Mouse (Mus musculus) heart, embryonic 16.5 days (tissue): ENCODE measurements around the gene Sipa1l3. TPM values are rescaled to one million over a fixed set of nuclear protein-coding genes. Genes with fewer than 3 reads are reported as not detected.

Experiments used
- ATAC-seq: fragments of 200-750 bp; cut with Nextera tagmentation; replicated peaks from 2 replicates; pipeline ENCODE4 v1.8.0; 2017; ENCODE audit warnings: moderate number of reproducible peaks; ENCODE audit not compliant: insufficient read depth, low FRiP score; ENCODE audit errors: extremely low read depth
- H3K27ac ChIP-seq: fragments of 300-500 bp; sonication (generic); 2 replicates; pipeline ENCODE4 v1.5.1; 2014; ENCODE audit warnings: mild to moderate bottlenecking, low read length, control low read depth, moderate library complexity
- H3K27me3 ChIP-seq: fragments of 300-500 bp; sonication (generic); 2 replicates; pipeline ENCODE4 v1.6.1; 2014; ENCODE audit warnings: low read length, mixed read lengths; ENCODE audit not compliant: control insufficient read depth, insufficient read depth
- H3K36me3 ChIP-seq: fragments of 300-500 bp; sonication (generic); 2 replicates; pipeline ENCODE4 v1.6.1; 2014; ENCODE audit not compliant: control insufficient read depth, insufficient read depth
- H3K4me1 ChIP-seq: fragments of 300-500 bp; sonication (generic); 2 replicates; pipeline ENCODE4 v1.6.1; 2014; ENCODE audit warnings: low read length, mixed read lengths; ENCODE audit not compliant: control insufficient read depth, insufficient read depth
- H3K4me2 ChIP-seq: fragments of 300-500 bp; sonication (generic); 2 replicates; pipeline ENCODE4 v1.6.1; 2014; ENCODE audit warnings: low read depth, mild to moderate bottlenecking, control low read depth, low read length
- H3K4me3 ChIP-seq: fragments of 300-500 bp; sonication (generic); 2 replicates; pipeline ENCODE4 v1.5.1; 2014; ENCODE audit warnings: mild to moderate bottlenecking, control low read depth, low read length
- H3K9ac ChIP-seq: fragments of 300-500 bp; sonication (generic); 2 replicates; pipeline ENCODE4 v1.6.1; 2014; ENCODE audit warnings: low read length, control low read depth
- H3K9me3 ChIP-seq: fragments of 300-500 bp; sonication (generic); replicated peaks from 2 replicates; pipeline ENCODE4 v1.6.1; 2016; ENCODE audit warnings: low read length; ENCODE audit not compliant: control insufficient read depth
- WGBS: fragments of 180-500 bp; shearing (Covaris S2); extraction: QIAGEN DNeasy Blood & Tissue Kit; methylation state at CpG from one replicate; pipeline ENCODE4 v1.1.7; 2014; 5-methylcytosine and 5-hydroxymethylcytosine counted together
- polyA plus RNA-seq: library from polyadenylated mRNA; unstranded; fragments of >200 nt; fragmentation: Nextera tagmentation; extraction: Ambion mirVana; gene quantifications from 2 replicates; pipeline ENCODE4 v1.2.1, GENCODE M21; 2015

Sipa1l3 gene
- polyA plus RNA-seq, 1 experiment from 2014 or later, result 5.8 TPM

- Histone ChIP-seq H3K27me3 (peaks cover 15% of the 10 kb centered on the region), H3K4me1 (peaks cover 5% of the 10 kb centered on the region), H3K9ac (no peak overlapping the region), H3K4me3 (no peak overlapping the region), H3K9me3 (no peaks in the 10 kb centered on the region), H3K4me2 (no peak overlapping the region), H3K36me3 (no peaks in the 10 kb centered on the region), H3K27ac (no peak overlapping the region)
- 75% methylated on average over 17 of the region's 17 CpGs for WGBS
- no peak for ATAC-seq
These were observed 130.8 kb downstream of the Sipa1l3 start for GRCm38 (mm10) chr7:29387524-29388068.

GRCm38 (mm10) chr7:29386349-29386748, 132.1 kb downstream of the Sipa1l3 start:
- 93% methylated on average over 13 of the region's 13 CpGs for WGBS
- H3K4me3 ChIP-seq, result no peak overlapping the region
- no peak overlapping the region for H3K27ac ChIP-seq
- H3K36me3 ChIP-seq, result no peaks in the 10 kb centered on the region
- peaks cover 13% of the 10 kb centered on the region for H3K27me3 ChIP-seq
- H3K4me2 ChIP-seq, result no peak overlapping the region
- no peak overlapping the region for H3K9ac ChIP-seq
- peaks cover 5% of the 10 kb centered on the region for H3K4me1 ChIP-seq
- H3K9me3 ChIP-seq, result no peaks in the 10 kb centered on the region
- ATAC-seq, result no peak

- Histone ChIP-seq H3K4me3 (no peak overlapping the region), H3K27ac (no peak overlapping the region), H3K27me3 (peaks cover 13% of the 10 kb centered on the region), H3K9ac (no peak overlapping the region), H3K36me3 (no peaks in the 10 kb centered on the region), H3K9me3 (no peaks in the 10 kb centered on the region), H3K4me2 (no peak overlapping the region), H3K4me1 (peaks cover 5% of the 10 kb centered on the region)
- 85% methylated on average over 10 of the region's 10 CpGs for WGBS
- ATAC-seq, result no peak
These were observed 132.7 kb downstream of the Sipa1l3 start for GRCm38 (mm10) chr7:29385791-29386190.

GRCm38 (mm10) chr7:29383255-29383654, 135.2 kb downstream of the Sipa1l3 start:
- Histone ChIP-seq H3K27me3 (peaks cover 13% of the 10 kb centered on the region), H3K9ac (no peak overlapping the region), H3K27ac (no peak overlapping the region), H3K4me3 (no peak overlapping the region), H3K9me3 (no peaks in the 10 kb centered on the region), H3K36me3 (no peaks in the 10 kb centered on the region), H3K4me1 (no peaks in the 10 kb centered on the region), H3K4me2 (no peak overlapping the region)
- WGBS, result 31% methylated on average over 10 of the region's 10 CpGs
- ATAC-seq, result peak; percentile 15; the same call in 1 of the 2 replicates

GRCm38 (mm10) chr7:29381466-29382040, 136.9 kb downstream of the Sipa1l3 start:
- Histone ChIP-seq H3K4me2 (no peak overlapping the region), H3K4me1 (no peaks in the 10 kb centered on the region), H3K27ac (no peak overlapping the region), H3K4me3 (no peak overlapping the region), H3K9me3 (no peaks in the 10 kb centered on the region), H3K36me3 (no peaks in the 10 kb centered on the region), H3K27me3 (peaks cover 12% of the 10 kb centered on the region), H3K9ac (no peak overlapping the region)
- no peak for ATAC-seq
- WGBS, result 88% methylated on average over 7 of the region's 7 CpGs

GRCm38 (mm10) chr7:29374054-29374453, 144.4 kb downstream of the Sipa1l3 start:
- Histone ChIP-seq H3K4me2 (no peak overlapping the region), H3K27me3 (peaks cover 5% of the 10 kb centered on the region; the same call in 1 of the 2 replicates), H3K27ac (no peak overlapping the region), H3K9me3 (no peaks in the 10 kb centered on the region), H3K36me3 (no peaks in the 10 kb centered on the region), H3K9ac (no peak overlapping the region), H3K4me1 (no peaks in the 10 kb centered on the region), H3K4me3 (no peak overlapping the region)
- WGBS, result 69% methylated on average over 6 of the region's 6 CpGs
- ATAC-seq, result no peak

GRCm38 (mm10) chr7:29372123-29372522, 146.3 kb downstream of the Sipa1l3 start:
- Histone ChIP-seq H3K27me3 (peaks cover 5% of the 10 kb centered on the region; the same call in 1 of the 2 replicates), H3K4me2 (no peak overlapping the region), H3K36me3 (no peaks in the 10 kb centered on the region), H3K9ac (no peak overlapping the region), H3K9me3 (no peaks in the 10 kb centered on the region), H3K4me1 (no peaks in the 10 kb centered on the region), H3K4me3 (no peak overlapping the region), H3K27ac (no peak overlapping the region)
- WGBS, result 76% methylated on average over 5 of the region's 5 CpGs
- no peak for ATAC-seq

GRCm38 (mm10) chr7:29370031-29370430, 148.4 kb downstream of the Sipa1l3 start:
- Histone ChIP-seq H3K4me2 (no peak overlapping the region), H3K27me3 (peaks cover 5% of the 10 kb centered on the region; the same call in 1 of the 2 replicates), H3K4me3 (no peak overlapping the region), H3K36me3 (peaks cover 4% of the 10 kb centered on the region), H3K9me3 (no peaks in the 10 kb centered on the region), H3K4me1 (no peaks in the 10 kb centered on the region), H3K9ac (no peak overlapping the region), H3K27ac (no peak overlapping the region)
- ATAC-seq, result no peak
- 60% methylated on average over 6 of the region's 6 CpGs for WGBS

- peaks cover 4% of the 10 kb centered on the region for H3K36me3 ChIP-seq
- H3K4me2 ChIP-seq, result no peak overlapping the region
- H3K4me1 ChIP-seq, result no peaks in the 10 kb centered on the region
- H3K27me3 ChIP-seq, result peaks cover 2% of the 10 kb centered on the region; the same call in 1 of the 2 replicates
- whole genome bisulfite sequencing, result 49% methylated on average over 5 of the region's 5 CpGs
- no peak overlapping the region for H3K9ac ChIP-seq
- ATAC-seq, result no peak
- no peak overlapping the region for H3K27ac ChIP-seq
- no peak overlapping the region for H3K4me3 ChIP-seq
- no peaks in the 10 kb centered on the region for H3K9me3 ChIP-seq
These were observed 150.5 kb downstream of the Sipa1l3 start for GRCm38 (mm10) chr7:29368004-29368320.
